Mouse (Mus musculus) T-helper 1 cell (primary cell): Measurements from ENCODE around the gene Gtpbp10.

ENCODE experiments used
- in situ Hi-C: fragments of 300-600 bp; cut with MboI, MseI; formaldehyde crosslinking; loops from one replicate; pipeline ENCODE4 v1.15.1; 2025; ENCODE audit warnings: high pct_unique_total_duplicates

The Gtpbp10 gene

DNA sequence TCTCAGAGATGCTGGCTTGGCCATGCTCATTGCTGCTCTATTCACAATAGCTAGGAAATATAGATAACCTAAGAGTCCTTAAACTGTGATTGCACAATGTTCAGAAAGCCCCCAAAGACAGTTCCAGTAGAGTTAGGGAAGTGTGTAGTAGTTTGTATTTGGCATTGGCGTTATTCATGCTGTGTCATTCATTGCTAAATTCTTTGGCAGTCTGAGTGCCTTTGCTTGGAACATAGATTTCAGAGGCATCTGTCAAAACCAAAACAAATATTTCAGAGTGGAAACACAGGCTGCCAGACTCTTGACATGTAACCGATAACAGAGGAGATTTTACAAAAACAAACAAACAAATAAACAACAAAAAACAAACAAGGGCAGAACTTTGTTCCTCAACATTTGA is 57.8 kb downstream of the Gtpbp10 start:
- in situ Hi-C loops, result no loop called here

DNA sequence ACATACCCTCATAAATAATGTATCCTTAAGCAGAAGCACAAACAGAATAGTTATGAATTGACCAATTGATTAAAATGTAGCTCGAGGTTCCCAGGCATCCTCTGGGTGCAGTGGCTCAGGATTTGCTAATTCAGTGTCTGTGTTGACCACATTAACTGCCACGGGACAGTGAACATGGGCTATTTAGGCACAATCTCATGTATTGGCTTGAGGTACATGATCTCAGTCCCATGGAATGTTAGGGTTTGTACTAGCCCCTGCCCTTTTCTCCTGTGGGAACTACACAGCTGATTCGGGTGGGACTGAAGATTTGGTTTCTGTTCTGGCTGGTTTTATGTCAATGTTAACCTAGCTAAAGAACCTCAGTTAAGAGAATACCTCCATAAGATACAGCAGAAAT is 62.9 kb downstream of the Gtpbp10 start:
- in situ Hi-C loops, result loop anchor here (5.0 kb wide), 1 partner anchor 256 kb away; no protein-coding TSS in a partner anchor

DNA sequence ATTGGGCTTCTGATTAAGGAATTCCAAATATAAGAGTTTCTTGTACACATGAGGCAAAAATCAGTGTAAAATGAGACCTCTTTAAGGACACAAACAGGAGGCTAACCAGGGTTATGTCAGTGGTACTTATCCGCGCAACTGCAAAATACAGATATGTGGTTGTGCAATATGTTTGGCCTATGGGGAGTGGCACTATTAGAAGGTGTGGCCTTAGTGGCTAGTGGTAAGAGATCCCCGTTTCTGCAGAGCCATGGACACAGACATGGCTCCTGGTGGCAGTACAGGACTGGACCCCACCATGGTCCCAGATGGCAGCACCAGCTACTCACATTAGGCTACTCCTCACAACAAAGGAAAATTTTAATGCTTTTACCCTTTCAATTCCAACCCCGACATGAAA is 64.3 kb downstream of the Gtpbp10 start:
- in situ Hi-C loops, result loop anchor here (5.0 kb wide), 1 partner anchor 257 kb away; no protein-coding TSS in a partner anchor

DNA sequence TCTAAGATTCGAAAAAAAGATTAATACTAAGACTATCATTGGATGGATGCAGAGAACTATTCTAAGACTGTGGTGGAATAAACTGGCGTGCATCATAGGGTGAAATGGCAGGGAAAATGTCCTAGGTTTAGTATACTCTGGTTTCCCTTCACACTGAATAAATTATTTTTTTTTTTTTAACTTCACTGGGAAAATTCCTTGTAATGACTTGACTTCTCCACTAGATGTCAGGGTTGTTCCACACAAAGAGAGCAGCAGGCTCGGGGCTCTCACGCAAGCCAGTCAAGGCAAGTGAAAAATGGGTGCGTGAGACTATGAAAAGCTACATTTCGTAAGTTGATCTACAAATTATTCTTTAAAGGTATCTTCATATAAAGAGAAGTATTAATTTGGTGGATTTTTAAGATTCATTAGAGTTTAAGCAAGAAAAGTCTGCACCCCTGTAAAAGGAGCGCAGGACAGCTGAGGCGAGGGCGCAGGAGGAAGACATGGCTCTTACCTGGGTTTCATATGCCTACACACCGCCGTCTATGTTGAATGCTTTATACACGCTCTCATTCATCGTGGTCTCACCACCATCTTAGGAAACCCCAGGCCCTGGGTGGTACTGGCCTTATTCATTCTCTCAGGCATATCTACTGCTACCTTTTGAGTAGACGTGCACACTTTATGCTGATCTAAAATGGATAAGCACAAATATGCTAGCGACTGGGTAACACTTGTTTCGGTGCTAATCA is 64.9 kb downstream of the Gtpbp10 start:
- in situ Hi-C loops, result loop anchor here (5.0 kb wide), 1 partner anchor 258 kb away; no protein-coding TSS in a partner anchor

DNA sequence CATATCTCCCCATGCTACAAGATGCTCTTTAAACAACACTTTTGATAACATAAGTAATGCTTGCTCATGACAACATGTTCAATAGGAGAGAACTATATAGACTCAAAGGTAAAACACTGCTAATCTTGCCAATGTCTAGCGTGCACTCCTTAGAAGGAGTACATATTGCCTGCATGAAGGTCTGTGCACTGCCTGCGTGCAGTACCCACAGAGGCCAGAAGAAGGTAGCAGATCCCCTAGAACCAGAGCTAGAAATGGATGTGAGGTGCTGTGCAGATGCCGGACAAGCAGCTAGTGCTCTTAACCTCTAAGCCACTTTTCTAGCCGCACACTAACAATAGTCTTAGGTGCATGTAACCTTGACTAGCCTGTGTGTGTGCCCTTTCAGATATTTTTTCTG is 67.2 kb downstream of the Gtpbp10 start:
- in situ Hi-C loops, result no loop called here
